23 mouse cellular contexts compared by ENCODE assay signal in the genomic region with DNA sequence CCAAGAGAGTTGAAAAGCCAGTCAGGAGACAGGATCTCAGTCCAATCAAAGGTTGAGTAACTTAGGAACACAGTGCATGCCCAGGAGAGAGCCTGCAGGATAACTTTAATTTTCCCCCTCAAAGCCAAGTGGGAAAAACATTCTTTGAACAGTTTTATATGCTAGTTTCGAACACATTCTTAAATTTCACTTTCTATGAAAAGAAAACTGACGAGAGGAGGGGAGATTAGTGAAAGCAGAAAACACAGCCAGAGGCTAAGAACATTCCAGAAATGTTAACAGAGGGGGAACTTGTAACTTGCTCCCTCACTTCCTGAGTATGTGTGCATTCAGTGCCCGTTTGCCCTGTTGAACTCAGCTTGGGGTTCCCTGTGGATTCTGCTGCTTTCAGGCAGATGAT.
"Had no signal": no experiment of that assay in that cellular context is flagged by ENCODE, and none has a peak within 500 bp of the region (broad histone marks: within the 10 kb centered on the region; RNA-seq: fewer than 3 reads in every experiment).

No protein-coding gene starts in this region.

- H3K4me2 ChIP-seq: heart, embryonic 13.5 days; heart, embryonic 15.5 days; hindbrain, embryonic 13.5 days; hindbrain, embryonic 15.5 days; limb, embryonic 15.5 days; liver, embryonic 12.5 days had no signal

- H3K4me1 ChIP-seq: heart, embryonic 10.5 days; heart, embryonic 13.5 days; heart, embryonic 15.5 days; hindbrain, embryonic 13.5 days; hindbrain, embryonic 15.5 days; limb, embryonic 15.5 days; liver, embryonic 12.5 days had no signal

- DNase-seq: gastrocnemius, postnatal 14 days; gastrocnemius, postnatal 36 days; heart, adult 11 months; heart, adult 2 months; heart, postnatal 14 days; heart, postnatal 36 days; kidney, adult 18-20 months; kidney, adult 8-10 months; kidney, postnatal 14 days; kidney, postnatal 36 days; layer of hippocampus, adult 9-11 months; layer of hippocampus, postnatal 36 days; left cerebral cortex, postnatal 4 days had no signal

- H3K9me3 ChIP-seq: heart, embryonic 10.5 days; heart, embryonic 13.5 days; heart, embryonic 15.5 days; hindbrain, embryonic 13.5 days; hindbrain, embryonic 15.5 days; limb, embryonic 15.5 days; liver, embryonic 12.5 days had no signal

- H3K27me3 ChIP-seq: heart, embryonic 13.5 days; heart, embryonic 15.5 days; hindbrain, embryonic 13.5 days; hindbrain, embryonic 15.5 days; liver, embryonic 12.5 days had no signal

- H3K27ac ChIP-seq: heart, adult 2 months; heart, embryonic 10.5 days; heart, embryonic 13.5 days; heart, embryonic 15.5 days; hindbrain, embryonic 13.5 days; hindbrain, embryonic 15.5 days; hindbrain, postnatal 0 days; limb, embryonic 15.5 days; liver, embryonic 12.5 days; liver, embryonic 14.5 days had no signal

- ATAC-seq: hindbrain, postnatal 0 days; intestine, embryonic 16.5 days; liver, embryonic 12.5 days had no signal

- H3K36me3 ChIP-seq: heart, embryonic 10.5 days; heart, embryonic 13.5 days; heart, embryonic 15.5 days; hindbrain, embryonic 13.5 days; hindbrain, embryonic 15.5 days; limb, embryonic 15.5 days; liver, embryonic 12.5 days had no signal

- H3K9ac ChIP-seq: heart, embryonic 13.5 days; heart, embryonic 15.5 days; hindbrain, embryonic 13.5 days; hindbrain, embryonic 15.5 days; limb, embryonic 15.5 days; liver, embryonic 12.5 days; liver, embryonic 14.5 days had no signal

- H3K4me3 ChIP-seq: heart, adult 2 months; heart, embryonic 10.5 days; heart, embryonic 13.5 days; heart, embryonic 15.5 days; hindbrain, embryonic 13.5 days; hindbrain, embryonic 15.5 days; limb, embryonic 15.5 days; liver, embryonic 12.5 days had no signal
